Mouse (Mus musculus): ENCODE measurements at regions not wholly inside any gene's neighbourhood (a gene's known extent, or its start where the extent isn't known, plus 50 kb on each side); places are given as distances from the start of the nearest gene placed in this dataset.

DNA sequence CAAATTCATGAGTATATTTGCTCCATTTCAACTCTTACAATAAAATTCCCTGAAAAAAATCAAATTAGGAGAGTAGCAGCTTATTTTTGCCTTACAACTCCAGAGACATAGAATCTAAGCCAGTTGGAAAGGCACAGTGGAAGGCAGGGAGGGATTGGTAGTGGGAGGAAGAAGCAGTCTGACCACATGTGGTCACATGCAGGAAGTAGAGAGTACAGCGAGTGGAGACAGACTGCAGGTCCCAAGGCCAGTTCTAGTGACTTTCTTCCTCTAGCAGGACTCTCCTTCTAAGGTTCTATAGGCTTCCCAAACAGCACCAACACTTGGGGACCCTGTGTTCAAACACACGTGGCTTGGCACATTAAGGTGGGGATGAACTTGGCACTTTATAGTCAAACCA is 245.6 kb upstream of the Adgrl4 start:
- no peak for ATAC-seq

DNA sequence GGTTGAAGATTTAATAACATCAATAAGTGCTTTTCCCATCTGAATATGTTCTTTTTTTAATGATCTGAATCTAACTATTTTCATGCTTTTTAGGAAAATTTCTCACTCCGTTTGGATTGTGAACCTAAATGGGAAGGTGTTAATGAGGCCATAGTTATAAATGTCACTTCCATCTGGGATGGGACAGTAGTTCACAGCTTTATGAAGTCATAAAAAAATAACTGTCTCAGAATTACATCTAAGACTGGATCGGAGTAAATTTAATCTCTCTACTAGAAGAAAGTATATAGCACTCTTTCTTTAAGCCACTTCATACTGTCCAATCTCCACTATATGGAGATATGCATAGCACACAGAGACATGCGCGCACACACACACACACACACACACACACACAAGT is 226.7 kb upstream of the Adgrl4 start:
- no peak for ATAC-seq

DNA sequence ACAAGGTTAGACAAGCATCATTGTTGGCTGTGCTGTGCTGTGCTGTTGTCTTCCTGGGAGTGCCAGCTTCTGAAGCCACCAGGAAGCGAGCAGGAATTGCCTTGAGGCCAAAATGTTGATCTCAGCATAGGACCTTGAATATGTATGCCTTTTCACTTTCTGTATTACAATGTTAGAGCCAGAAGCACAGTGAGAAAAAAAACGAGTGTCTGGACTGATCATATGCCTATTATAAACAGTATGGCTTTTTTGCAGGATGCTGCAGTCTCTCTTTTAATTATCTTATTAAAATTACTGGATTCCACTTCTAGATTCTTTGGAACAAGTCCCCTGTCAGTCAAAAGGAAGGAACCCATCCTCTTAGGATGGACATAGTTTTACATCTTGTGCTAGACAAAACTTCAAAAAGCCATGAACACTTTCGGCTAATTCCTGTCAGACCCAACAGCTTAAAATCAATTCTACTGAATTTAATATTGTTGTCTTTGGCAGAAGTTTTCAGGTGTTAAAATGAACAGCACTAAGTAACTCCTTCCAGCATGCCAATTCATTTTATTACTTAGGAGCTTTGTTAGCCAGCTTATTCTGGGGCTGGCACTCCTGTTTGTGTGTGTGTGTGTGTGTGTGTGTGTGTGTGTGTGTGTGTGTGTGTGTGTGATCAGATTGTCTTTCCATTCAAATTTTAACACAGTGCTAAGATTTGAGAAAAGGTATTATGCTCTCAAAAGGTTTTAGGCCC is 220.8 kb upstream of the Adgrl4 start:
- ATAC-seq = no peak

DNA sequence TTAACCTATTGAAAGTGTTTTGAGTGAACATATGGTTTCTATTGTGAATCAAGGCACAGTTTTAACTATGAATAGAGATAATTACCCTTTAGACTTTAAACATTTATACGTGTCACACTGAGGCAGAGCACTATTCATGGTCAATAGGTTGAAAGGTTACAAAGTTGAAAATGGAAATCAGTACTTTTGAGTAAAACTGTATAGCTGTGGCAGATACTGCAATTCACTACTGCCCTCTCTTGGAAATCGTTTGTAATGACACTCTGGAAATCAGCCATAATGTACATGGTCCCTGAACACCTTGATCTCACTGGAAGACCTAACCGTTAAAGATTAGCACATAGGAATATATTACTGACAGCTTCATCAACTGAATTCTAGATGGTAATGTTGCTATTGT is 215.3 kb upstream of the Adgrl4 start:
- no peak for ATAC-seq

DNA sequence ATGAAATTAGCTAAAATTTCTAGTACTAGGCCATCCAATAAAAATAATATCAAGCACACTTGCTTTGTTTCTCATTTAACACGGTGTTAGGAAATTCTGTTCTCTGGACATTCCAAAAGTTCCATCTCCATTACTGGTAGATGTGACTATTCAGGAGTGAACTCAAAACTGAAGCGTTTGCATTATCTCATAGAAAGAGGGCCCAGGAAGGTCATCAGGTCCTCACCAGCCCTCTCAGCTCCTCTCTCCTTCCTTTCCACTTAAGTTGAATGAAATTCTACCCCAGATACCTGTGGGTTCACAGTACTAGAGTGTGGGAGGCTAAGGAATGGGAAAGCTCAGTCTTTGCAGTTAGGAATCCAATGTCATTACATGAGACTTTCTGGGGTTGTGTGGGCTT is 185.2 kb upstream of the Adgrl4 start:
- ATAC-seq = no peak

DNA sequence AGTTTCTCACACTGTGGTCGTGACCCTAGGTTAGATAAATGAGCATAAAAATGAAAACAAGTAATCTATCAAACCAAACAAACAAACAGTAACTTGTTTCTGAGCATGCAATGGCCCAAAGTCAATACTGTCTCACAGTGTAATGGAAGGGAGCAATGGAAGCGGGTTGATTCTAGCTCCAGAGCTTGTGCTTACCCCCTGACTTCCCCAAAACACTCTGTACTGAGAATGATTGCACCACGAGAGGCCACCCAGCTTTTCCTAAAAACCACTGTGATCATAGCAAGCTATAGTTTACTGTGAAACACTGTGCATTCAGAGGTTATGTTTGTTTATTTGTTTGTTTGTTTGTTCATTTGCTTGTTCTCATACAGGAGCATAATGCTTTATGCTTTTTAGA is 174.9 kb upstream of the Adgrl4 start:
- ATAC-seq = no peak

DNA sequence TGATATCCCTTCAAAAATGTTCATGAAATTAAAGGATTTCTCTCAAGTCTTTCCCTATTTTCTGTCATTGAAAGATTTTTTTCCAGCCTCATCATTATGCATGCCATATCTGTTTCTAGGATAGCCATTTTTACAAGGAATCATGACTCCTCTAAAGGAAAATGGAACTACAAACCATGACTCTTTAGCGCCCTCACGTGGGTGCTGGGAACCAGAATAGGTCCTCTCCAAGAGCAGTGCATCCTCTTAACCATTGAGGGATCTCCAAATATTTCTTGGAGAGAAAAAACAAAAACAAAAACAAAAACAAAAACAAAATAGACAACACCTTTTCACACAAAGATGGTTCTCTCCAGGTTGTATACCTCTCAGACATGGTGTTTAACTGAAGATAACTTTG is 172.0 kb upstream of the Adgrl4 start:
- ATAC-seq = no peak

DNA sequence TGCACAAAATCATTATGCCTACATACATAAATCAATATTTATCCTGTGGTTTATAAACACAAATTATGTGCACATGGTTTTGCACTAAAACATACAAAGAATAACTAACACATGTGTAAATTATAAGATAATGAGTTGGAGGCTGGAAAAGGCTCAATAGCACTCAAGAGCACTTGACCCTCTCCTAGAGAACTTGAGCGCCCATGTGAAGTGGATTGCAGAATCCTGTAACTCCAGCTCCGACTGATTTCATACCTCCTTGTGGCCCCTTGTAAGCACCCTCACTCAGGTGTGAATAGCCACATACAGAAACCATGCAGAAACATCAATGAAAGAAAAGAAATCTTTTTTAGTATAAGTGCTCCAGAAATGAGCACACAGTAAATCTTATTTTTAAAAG is 168.2 kb upstream of the Adgrl4 start:
- ATAC-seq = no peak

DNA sequence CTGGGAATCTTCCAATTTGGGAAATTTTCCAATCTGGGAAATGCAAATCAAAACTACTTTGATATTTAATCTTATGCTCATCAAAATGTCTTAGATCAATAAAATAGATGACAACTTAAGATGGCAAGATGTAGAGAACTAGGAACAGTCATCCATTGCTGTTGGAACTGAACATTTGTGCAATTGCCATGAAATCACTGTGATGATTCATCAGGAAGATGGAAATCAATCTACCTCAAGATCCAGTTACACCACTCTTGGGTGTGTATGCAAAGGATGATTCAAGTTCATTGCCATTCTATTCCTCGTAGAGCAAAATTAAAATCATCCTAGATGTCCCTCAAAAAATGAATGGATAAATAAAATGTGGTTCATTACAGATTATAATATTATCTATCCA is 153.9 kb upstream of the Adgrl4 start:
- ATAC-seq = no peak

DNA sequence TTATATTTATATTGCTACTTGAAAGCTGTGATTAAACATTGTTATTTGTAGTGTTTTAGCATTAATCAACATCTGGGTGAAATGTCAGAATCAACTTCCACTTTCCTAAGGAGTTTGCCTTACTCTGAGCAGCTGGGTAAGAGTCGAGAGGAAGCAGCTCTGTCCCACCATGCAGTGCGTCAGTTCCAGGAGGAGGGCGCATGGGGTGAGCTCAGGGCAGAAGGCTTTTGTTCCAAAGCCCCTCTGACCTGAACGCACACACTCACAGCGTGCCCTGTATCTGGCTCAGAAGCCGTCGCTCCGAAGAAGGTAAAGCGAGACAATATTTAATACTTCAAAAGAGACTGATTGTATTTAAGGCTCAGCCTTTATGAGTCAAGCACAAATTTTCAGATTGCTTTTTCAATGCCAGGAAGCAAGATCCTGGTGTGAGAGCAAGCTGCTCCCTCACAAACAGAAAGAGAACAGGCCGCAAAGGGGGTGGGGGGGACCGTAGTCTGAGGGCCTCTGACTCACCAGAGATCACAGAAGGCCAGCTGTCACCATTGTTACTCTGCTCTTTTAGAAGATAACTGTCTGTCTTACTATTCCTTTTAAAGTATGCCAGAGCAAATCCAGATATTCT is 143.6 kb upstream of the Adgrl4 start:
- peak; percentile 44 for ATAC-seq

DNA sequence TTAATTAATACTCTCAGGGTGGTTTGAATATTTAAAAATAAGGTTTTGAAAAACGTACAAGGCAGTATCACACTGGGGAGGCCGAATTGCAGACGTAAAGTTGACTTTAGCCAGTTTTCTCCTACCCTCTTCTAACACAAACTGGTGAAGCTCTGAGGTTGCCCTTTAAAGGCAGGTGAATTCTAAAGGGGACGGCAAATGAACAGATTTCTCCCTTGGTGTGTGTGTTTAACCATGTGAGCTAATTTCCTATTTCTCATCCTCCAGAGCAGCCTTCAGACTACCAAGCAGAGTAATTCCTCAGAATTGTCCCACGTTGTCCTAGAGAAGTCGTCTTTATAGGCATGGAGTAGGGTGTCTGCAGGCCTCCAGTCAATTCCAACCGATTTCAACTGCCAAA is 143.1 kb upstream of the Adgrl4 start:
- no peak for ATAC-seq

DNA sequence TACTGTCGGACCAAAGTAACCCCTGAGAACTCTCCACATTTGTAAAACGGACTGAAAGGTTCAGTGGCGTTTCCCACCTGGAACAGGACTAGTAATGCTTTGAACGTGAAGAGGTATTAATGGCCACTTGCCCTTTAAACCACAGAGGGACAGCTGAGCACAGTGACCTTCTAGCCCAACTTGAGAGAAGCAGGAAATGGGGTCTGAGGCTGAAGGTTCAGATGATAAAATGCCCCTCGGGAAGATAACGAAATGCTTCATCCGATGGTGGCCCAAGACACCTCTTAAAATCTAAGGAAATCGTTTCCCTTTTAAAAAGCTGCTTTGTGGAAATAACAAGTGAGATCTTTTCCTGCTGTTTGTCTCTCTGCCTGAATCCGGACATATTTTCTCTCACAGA is 142.7 kb upstream of the Adgrl4 start:
- no peak for ATAC-seq

DNA sequence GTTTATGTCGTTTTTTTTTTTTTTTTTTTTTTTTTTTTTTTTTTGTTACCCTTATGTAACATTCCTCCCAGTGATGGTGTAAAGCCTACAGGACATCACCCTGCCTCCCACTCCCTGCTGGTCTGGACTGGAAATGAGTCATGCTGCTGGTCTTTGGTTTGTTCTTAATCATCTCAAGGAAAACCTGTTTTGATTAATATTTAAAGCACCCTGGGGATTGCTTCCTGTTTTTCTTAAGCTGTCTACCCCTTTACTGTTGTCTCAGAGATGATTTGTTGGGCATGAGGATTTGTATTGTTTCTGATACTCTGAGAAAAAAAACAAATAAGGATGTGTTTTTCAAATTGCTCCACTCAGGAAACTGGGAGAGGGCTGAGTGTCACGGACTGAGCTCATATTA is 139.4 kb upstream of the Adgrl4 start:
- ATAC-seq = no peak

DNA sequence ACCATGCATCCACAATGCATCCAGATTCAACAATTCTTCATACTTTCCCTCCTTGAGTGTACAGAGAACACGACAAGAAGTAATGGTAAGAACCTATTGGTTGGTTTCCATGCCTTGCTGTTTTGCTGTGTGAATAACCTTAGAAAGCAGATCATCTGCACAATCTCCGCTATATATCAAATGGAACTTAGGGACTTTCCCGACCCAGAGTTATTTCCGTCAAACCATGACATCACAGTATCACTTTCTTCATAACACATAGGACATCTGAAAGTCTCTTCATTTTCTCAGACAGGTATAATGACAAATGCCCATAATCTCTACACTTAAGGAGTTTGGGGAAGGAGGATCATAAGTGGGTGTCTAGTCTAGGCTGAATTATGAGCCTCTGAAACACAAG is 132.3 kb upstream of the Adgrl4 start:
- ATAC-seq = peak; percentile 83

DNA sequence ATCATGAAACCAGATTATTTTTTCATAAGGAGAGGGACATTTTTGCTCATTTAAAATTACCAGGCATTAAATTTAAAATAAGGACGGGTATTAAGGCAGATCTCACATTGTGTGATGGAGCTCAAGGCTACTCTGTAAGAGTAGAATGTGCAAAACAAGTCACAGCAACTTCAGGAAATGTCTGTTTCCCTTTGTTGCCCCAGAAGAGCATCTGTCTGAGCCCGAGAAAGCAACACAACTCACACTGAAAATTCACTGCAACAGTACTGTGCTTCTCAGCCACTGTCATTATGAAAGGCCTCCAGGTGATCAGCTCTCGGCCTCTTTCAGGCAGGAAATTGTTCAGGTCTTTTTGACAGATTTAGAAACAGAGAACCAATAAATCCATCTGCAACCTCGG is 129.7 kb upstream of the Adgrl4 start:
- ATAC-seq = no peak

DNA sequence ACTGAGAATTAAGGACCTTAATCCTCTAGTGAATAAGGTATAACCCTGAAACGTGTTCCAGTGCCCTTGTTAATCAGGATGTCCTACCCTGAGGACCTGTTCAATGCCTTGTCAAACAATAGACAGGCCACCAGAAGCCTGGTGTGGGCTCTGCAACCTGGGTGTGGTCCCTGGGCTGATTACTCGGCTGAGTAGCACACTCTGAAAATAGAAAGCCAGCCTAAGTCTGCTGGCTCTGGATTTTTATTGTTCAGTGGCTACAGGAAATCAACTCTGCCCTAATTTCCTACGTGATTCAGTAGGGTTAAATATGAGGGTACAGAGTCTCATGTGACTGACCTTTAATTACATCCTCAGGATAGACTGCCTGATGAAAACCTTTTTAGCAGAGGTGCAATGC is 113.9 kb upstream of the Adgrl4 start:
- ATAC-seq = no peak

DNA sequence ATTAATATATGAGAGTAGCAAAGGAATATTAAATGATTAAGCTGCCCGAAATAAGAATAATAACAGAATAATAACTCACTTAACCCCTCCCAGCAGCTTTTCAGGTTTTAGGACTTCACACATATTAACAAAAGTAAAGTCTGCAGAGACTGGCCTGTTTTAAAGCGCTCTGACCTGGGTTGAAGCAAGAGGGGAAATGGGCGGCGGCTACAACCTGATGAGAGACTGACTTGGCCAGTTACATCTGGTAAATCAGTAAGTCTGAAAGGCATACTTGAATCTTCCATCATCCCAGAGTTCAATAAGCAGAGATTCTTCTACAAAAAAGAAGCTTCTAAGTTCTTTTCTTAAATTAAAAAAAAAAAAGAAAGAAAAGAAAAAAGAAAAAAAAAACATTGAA is 107.9 kb upstream of the Adgrl4 start:
- no peak for ATAC-seq

DNA sequence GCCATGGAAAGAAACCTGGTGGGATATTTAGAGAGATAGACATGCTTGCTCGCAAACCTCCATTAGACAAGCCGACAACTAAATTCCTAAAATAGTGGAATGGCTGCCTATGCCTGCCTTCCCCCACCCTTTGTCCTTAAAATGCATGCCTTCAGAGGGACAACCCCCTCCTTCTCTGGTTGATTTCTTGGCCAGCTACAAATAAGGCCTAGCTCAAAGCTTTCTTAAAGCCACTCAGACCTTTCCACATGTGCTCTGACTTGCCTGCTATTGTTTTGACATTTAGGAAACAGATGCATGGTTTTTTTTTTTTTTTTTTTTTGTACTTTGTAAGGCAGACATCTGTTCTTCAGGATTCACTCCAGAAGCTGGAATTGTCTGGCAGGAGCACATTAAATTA is 105.8 kb upstream of the Adgrl4 start:
- ATAC-seq = no peak

DNA sequence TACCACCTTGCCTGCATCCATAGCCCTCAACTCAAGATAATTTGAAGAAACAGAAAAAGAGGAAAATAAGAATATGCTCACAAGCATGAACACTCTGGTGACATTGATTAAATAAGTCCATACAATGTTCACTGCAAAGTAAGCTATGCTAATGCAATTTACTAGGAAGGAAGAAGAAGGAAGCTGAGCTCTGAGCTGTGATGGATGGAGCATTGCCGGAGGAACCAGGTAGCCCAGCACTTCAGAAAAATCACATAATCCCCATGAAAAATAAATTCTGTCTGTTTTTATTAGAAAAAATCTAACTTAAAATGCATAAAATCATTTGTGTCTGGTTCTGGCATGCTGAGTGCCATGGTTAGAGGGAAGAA is 105.4 kb upstream of the Adgrl4 start:
- no peak for ATAC-seq

DNA sequence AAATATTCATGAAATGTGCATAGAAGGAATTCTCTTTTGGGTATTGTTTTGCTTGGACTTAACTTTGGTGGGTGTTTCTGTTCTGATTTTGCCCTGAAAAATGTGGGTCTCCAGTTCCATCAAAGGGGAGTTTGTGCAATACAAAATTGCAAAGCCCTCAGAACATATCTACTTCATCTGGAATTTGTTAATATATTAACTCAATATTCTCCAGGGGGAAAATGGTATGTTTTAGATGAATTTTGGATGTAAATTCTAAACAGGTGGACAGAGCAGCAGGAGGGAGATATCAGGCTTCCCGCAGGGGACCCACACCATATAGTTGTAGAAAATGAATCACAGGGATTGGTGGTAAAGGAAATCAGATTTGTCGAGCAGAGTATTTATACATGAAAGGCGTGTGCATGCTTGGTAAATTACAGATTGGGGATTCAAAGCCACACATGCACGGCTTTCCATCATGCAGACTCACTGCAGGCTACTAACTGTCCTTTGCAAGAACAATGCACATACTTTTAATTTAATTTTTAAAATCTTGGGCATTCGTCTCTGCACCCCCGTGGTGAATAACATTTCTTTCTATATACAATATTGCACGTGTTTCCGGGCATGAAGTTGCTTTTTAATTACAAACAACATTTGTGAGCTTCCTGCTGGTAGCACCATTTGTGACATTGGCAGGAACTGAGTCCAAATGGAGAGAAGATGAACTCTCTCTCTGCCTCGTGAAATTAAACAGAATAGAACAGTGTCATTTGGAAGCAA is 104.8 kb upstream of the Adgrl4 start:
- ATAC-seq = no peak

DNA sequence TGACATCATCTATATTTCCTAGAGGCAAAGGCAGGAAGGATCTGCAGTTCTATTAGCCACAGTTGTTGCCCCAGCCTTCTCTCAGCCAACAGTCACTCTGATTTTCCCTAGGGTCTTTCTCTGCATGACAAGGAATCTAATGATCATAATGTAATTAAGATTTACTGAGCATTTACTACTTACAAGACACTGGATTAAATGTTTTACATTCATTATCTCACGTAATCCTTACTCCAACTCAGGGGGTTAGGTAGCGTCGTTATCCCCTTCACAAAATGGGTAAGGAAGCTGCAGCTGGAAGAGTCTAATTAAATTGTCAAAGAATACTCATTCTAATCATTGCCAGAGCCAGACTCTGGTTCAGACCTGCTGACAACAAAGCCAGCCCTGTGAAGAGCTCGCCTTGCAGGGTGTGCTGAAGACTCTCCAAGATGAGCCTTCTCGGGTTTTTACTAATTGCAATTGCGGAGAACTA is 103.8 kb upstream of the Adgrl4 start:
- no peak for ATAC-seq

DNA sequence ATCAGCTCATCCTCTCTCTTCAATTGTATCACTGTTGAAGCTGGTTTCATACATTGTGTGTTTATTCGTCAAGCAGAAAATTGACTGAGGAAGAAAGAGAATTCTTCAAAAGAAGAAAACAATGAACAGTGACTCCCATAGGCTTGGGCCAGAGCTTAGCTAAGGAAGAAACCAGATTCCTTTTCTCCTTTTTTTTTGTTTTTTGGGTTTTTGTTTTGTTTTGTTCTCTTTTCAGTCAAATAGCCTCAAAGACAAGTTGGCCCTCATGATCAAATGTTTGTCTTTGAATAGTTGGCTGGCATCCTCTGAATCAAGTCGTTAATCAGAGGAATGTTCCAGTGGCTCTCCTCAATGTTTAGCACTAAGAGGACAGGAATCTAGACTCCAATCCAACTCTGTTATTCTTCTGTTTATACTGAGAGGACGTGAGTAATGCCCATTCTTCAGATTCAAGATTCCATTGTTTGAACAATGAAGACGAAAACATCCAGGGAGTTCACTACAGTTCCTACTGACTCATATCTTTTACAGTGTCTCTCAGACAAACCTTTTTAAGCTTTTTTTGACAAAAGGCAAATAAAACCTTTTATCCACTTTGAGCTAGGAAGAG is 86.1 kb upstream of the Adgrl4 start:
- no peak for ATAC-seq

DNA sequence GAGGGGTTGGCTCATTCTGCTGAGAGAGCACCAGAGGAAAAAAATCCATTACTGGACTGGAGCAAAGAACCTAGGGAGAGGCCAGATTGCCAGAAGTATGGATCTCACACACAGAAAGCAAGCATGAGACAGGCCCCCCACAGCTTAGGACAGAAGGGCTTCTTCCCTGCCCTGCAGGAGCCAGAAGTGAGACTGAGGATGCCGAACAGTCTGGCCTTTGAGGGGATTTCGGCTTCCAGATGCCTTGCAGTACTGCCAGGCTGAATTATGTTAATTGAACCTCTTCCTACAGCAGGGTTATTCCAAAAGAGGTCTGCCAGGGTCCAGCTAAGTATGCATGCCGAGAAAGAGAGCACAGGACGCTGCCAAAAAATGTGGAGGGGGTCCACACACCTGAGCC is 71.4 kb upstream of the Adgrl4 start:
- no peak for ATAC-seq
